Mouse (Mus musculus): ENCODE results near the gene BC049715.

GRCm38 (mm10) chr6:136795850-136796249 lies 31.6 kb upstream of the BC049715 start:
- TF ChIP-seq NRF1 (IDR thresholded peaks at IDR 0.05; ENCODE audit: insufficient read depth, low read depth, low read length, poor library complexity, severe bottlenecking) (no peak), CTCF (IDR thresholded peaks at IDR 0.05 in 2 of 3, conservative IDR thresholded peaks at IDR 0.05 in 1 of 3; ENCODE audit: control insufficient read depth in 1 of 3, insufficient read depth in 1 of 3, low read depth in 2 of 3, low read length in 3 of 3, poor library complexity in 1 of 3, severe bottlenecking in 1 of 3) (no peak)
